Mouse (Mus musculus): ENCODE results near the gene Gm17334. TPM values are rescaled to one million over a fixed set of nuclear protein-coding genes. Genes with fewer than 3 reads are reported as not detected.

Gene Gm17334
- 0.24 TPM in 1 of 2 replicates, not detected in the other for polyA plus RNA-seq (2015; fragmentation: Nextera tagmentation; extraction: Ambion mirVana)

DNA sequence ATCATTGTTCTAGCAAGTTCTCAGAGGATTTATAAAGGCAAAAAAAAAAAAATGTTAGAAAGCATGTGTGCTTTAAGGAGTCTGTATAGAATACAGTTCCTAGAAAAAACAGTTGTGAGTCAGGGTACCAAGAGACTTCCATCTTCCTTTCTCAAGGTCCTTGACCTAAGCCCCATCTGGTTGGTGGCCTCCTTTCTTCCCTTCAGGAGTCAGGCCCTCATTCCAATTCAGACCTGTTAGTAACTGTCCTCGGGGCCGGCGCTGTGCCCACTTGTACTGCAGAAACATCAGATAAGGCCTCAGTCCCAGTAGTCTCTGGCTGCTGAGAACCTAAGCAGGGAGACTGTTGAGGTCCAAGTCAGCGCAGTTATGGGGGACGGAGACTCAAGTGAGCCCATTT is at the start of gene Gm17334:
Gm17334 (minus strand) TSS at position 101 of the 400 bp plus-strand sequence.
- no peaks in the 10 kb centered on the region for H3K36me3 ChIP-seq (ENCODE audit: control insufficient read depth, insufficient read depth)
- 87% methylated on average over 5 of the region's 5 CpGs for WGBS
- no peak within 1 kb of the TSS for H3K9ac ChIP-seq (replicated peaks; ENCODE audit: low read depth, low read length)
- peaks cover 7% of the 10 kb centered on the region; the same call in 1 of the 2 replicates for H3K27me3 ChIP-seq (replicated peaks; ENCODE audit: control insufficient read depth, insufficient read depth, low read length)
- ATAC-seq, result no peak
- H3K9me3 ChIP-seq (ENCODE audit: control insufficient read depth, low read length), result no peaks in the 10 kb centered on the region
- no peak within 1 kb of the TSS for H3K4me2 ChIP-seq (ENCODE audit: low read length)
- H3K4me3 ChIP-seq (replicated peaks; ENCODE audit: low read length), result no peak within 1 kb of the TSS
- no peak within 1 kb of the TSS for H3K27ac ChIP-seq (ENCODE audit: low read length)
- peaks cover 8% of the 10 kb centered on the region for H3K4me1 ChIP-seq (replicated peaks; ENCODE audit: control insufficient read depth, insufficient read depth, low read length)

DNA sequence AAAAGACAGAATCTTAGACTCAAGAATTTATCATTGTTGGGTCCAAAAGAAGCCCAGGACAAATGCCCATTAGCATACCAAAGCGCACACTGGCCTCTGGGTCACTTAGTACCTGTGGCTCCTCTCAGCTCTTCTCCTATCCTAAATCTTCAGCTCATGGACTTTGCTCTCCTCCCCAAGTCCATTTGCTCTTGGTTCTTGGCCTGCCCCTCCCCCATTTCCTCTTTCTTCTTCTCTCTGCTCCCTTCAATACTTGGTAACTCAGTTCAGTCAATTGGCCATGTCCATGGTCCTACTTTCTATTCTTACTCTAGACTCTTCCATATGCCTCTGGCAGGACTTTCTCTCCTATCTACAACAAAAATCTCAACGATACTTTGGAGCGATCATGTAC is 49.0 kb upstream of the Gm17334 start:
- WGBS, result 96% methylated on average over 3 of the region's 3 CpGs
- no peak for ATAC-seq

DNA sequence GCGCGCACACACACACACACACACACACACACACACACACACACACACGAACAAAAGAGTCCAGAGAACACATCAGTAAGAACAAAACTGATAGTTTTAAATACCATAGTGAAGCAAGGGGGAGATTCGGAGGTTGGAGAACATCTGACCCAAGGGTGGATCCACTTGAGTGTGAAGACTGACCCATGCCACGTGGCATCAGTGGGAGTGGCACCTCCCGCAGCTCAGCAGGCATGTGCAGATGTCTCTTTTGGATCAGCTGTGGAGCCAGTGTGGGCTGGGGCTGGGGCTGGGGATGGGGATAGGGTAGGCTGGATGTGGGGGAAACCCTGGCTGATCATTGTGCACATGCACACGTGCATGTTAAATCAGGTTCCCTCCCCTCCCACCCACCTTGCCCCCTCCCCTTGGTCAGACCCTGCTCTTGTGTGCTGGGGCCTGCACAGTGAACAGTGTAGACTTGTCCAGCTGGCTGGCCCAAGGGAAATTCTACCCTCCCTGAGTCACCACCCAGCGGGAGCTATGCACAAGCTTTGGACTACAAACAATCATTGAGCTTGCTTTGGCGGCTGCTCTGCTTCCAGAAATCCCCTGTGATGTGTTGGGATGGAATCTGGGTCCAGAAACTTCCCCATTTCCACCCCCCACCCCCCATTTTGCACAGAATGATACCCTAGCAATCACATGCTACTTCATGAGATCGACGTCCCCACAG is 48.4 kb upstream of the Gm17334 start:
- H3K27ac ChIP-seq (ENCODE audit: low read length), result no peak overlapping the region
- 85% methylated on average over 11 of the region's 11 CpGs for whole genome bisulfite sequencing

More for the DNA sequence above, 49.0 kb upstream of the Gm17334 start:
- H3K36me3 ChIP-seq (ENCODE audit: control insufficient read depth, insufficient read depth), result no peaks in the 10 kb centered on the region
- H3K4me3 ChIP-seq (replicated peaks; ENCODE audit: low read length), result no peak overlapping the region
- no peak overlapping the region for H3K4me2 ChIP-seq (ENCODE audit: low read length)
- no peak overlapping the region for H3K9ac ChIP-seq (replicated peaks; ENCODE audit: low read depth, low read length)
- no peak overlapping the region for H3K27ac ChIP-seq (ENCODE audit: low read length)
- H3K9me3 ChIP-seq (ENCODE audit: control insufficient read depth, low read length), result no peaks in the 10 kb centered on the region
- H3K4me1 ChIP-seq (replicated peaks; ENCODE audit: control insufficient read depth, insufficient read depth, low read length), result no peaks in the 10 kb centered on the region
- no peaks in the 10 kb centered on the region for H3K27me3 ChIP-seq (replicated peaks; ENCODE audit: control insufficient read depth, insufficient read depth, low read length)

DNA sequence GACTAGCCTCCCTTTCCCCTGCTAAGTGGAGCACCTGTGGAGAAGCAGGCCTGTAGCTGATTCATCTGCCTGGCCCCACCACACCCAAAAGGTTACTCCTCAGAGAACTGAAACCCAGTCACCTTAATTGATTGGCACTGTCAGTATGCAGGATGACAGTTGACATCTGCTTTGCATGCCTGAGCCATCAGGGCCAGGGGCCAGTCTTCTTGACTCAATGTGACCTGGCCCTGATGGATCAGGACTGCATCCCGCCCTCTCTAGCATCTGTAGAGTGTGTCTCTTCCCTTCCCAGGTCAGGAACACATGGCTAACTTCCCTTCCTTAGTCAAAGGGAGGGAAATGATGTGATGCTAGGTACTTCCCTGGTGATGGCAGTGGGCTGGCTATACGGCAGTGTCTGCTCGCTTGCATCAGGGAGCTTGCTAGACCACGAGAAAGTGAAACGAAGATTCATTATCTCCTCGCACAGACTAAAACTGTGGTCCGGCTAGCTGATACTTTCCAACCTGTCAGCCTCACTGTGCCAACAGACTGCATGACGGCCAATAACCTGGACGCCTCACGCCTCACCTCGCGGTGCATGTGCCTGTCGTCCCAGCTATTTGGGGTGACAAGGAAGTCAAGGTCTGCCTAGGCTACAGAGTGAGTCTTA is 47.7 kb upstream of the Gm17334 start:
- Histone ChIP-seq H3K9ac (replicated peaks; ENCODE audit: low read depth, low read length) (no peak overlapping the region), H3K4me1 (replicated peaks; ENCODE audit: control insufficient read depth, insufficient read depth, low read length) (no peaks in the 10 kb centered on the region), H3K9me3 (ENCODE audit: control insufficient read depth, low read length) (no peaks in the 10 kb centered on the region), H3K4me2 (ENCODE audit: low read length) (no peak overlapping the region), H3K36me3 (ENCODE audit: control insufficient read depth, insufficient read depth) (no peaks in the 10 kb centered on the region), H3K27me3 (replicated peaks; ENCODE audit: control insufficient read depth, insufficient read depth, low read length) (no peaks in the 10 kb centered on the region), H3K27ac (ENCODE audit: low read length) (no peak overlapping the region), H3K4me3 (replicated peaks; ENCODE audit: low read length) (no peak overlapping the region)
- ATAC-seq, result no peak
- 92% methylated on average over 13 of the region's 13 CpGs for WGBS

More for the DNA sequence above, 48.4 kb upstream of the Gm17334 start:
- ATAC-seq, result no peak
- Histone ChIP-seq H3K27me3 (replicated peaks; ENCODE audit: control insufficient read depth, insufficient read depth, low read length) (no peaks in the 10 kb centered on the region), H3K36me3 (ENCODE audit: control insufficient read depth, insufficient read depth) (no peaks in the 10 kb centered on the region), H3K4me1 (replicated peaks; ENCODE audit: control insufficient read depth, insufficient read depth, low read length) (no peaks in the 10 kb centered on the region), H3K4me2 (ENCODE audit: low read length) (no peak overlapping the region), H3K9me3 (ENCODE audit: control insufficient read depth, low read length) (no peaks in the 10 kb centered on the region), H3K9ac (replicated peaks; ENCODE audit: low read depth, low read length) (no peak overlapping the region), H3K4me3 (replicated peaks; ENCODE audit: low read length) (no peak overlapping the region)

DNA sequence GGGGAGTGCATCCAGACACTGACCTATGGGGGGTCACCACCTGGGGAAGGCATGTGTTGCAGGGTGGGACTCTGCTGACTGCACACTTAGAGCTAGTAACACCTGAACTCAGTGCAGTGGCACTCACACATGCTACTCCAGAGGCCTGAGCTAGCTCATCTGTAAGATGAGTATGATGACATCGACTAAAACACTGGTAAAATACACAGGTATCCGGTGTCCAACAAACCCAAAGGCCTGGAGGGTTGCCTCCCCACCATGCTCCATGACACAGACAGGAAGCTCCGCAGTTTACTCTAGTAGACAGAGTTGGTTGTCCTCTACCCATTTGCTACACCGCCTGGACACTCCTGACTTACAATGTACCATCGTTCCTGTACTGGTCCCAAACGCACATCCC is 46.5 kb upstream of the Gm17334 start:
- Histone ChIP-seq H3K9ac (replicated peaks; ENCODE audit: low read depth, low read length) (no peak overlapping the region), H3K27me3 (replicated peaks; ENCODE audit: control insufficient read depth, insufficient read depth, low read length) (no peaks in the 10 kb centered on the region), H3K4me2 (ENCODE audit: low read length) (no peak overlapping the region), H3K9me3 (ENCODE audit: control insufficient read depth, low read length) (no peaks in the 10 kb centered on the region), H3K27ac (ENCODE audit: low read length) (no peak overlapping the region), H3K36me3 (ENCODE audit: control insufficient read depth, insufficient read depth) (no peaks in the 10 kb centered on the region), H3K4me3 (replicated peaks; ENCODE audit: low read length) (no peak overlapping the region), H3K4me1 (replicated peaks; ENCODE audit: control insufficient read depth, insufficient read depth, low read length) (no peaks in the 10 kb centered on the region)
- ATAC-seq, result no peak
- WGBS, result 90% methylated on average over 6 of the region's 6 CpGs

DNA sequence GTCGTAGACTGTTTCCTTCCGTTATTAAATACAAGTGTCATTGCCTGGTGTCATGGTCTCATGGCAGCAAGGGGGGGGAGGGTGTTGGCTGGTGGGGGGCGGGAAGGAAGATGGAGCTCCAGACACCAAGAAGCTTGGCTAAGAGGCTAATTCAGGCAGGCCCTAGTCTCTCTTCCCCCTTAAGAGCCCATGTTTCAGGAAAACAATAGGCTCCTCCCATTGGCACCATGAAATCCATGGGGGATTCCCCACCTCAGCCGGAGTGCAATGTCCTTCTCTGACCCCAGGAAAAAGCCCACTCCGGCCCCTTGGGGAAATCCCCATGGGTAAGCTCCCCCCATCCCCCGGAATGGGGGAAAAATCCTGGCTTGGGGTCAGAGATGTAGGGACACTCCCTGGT is 45.8 kb upstream of the Gm17334 start:
- 66% methylated on average over 6 of the region's 6 CpGs for WGBS
- no peak for ATAC-seq
- no peaks in the 10 kb centered on the region for H3K36me3 ChIP-seq (ENCODE audit: control insufficient read depth, insufficient read depth)
- no peak overlapping the region for H3K4me2 ChIP-seq (ENCODE audit: low read length)
- no peak overlapping the region for H3K27ac ChIP-seq (ENCODE audit: low read length)
- H3K4me3 ChIP-seq (replicated peaks; ENCODE audit: low read length), result no peak overlapping the region
- no peak overlapping the region for H3K9ac ChIP-seq (replicated peaks; ENCODE audit: low read depth, low read length)
- no peaks in the 10 kb centered on the region for H3K27me3 ChIP-seq (replicated peaks; ENCODE audit: control insufficient read depth, insufficient read depth, low read length)
- H3K4me1 ChIP-seq (replicated peaks; ENCODE audit: control insufficient read depth, insufficient read depth, low read length), result no peaks in the 10 kb centered on the region
- H3K9me3 ChIP-seq (ENCODE audit: control insufficient read depth, low read length), result no peaks in the 10 kb centered on the region

DNA sequence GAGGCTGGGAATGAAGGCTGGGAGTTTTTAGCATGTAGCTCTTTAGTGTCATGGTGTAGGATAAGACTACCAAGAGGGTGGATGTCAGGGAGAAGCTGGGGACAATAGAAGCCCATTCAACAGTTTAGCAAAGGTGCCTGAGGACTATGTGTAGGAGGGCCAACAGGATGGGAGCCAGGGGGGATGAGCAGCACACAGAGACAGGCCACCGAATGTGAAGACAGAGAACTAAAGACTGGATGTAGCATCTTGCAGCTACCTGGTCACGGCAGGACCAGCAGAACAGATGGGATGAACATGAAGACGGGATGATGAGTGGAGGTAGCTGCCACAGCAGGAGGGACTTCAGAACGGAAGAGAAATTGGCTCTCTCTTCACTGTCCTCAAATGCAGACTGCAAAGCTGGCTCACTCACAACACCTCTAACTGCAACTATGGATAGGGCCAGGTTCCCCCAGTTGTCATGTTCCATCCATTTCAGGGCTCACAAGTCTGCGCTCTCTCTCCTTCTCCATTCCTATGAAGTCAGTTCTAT is 43.9 kb upstream of the Gm17334 start:
- Histone ChIP-seq H3K4me1 (replicated peaks; ENCODE audit: control insufficient read depth, insufficient read depth, low read length) (no peaks in the 10 kb centered on the region), H3K9ac (replicated peaks; ENCODE audit: low read depth, low read length) (no peak overlapping the region), H3K27me3 (replicated peaks; ENCODE audit: control insufficient read depth, insufficient read depth, low read length) (no peaks in the 10 kb centered on the region), H3K27ac (ENCODE audit: low read length) (no peak overlapping the region), H3K36me3 (ENCODE audit: control insufficient read depth, insufficient read depth) (no peaks in the 10 kb centered on the region), H3K9me3 (ENCODE audit: control insufficient read depth, low read length) (no peaks in the 10 kb centered on the region), H3K4me3 (replicated peaks; ENCODE audit: low read length) (no peak overlapping the region), H3K4me2 (ENCODE audit: low read length) (no peak overlapping the region)
- ATAC-seq, result no peak
- WGBS, result 93% methylated on average over 5 of the region's 5 CpGs

DNA sequence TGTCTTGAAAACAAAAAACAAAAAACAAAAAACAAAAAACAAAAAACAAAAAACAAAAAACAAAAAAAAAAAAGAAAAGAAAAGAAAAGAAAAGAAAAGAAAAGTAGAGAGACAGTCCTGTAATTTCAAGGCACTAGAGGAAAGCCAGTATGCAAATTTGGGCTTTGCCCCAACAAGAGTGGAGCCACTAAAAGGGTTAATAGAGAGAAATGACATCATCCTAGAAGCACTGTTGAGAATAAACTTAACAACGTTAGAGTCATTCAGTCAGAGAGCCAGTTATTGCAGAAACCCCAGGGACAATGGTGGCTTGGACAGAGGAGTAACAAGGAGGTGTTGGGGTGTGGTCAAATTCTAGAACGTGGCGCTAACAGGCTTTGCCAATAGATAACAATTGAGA is 41.8 kb upstream of the Gm17334 start:
- Histone ChIP-seq H3K27me3 (replicated peaks; ENCODE audit: control insufficient read depth, insufficient read depth, low read length) (no peaks in the 10 kb centered on the region), H3K27ac (ENCODE audit: low read length) (no peak overlapping the region), H3K4me3 (replicated peaks; ENCODE audit: low read length) (no peak overlapping the region), H3K9me3 (ENCODE audit: control insufficient read depth, low read length) (no peaks in the 10 kb centered on the region), H3K36me3 (ENCODE audit: control insufficient read depth, insufficient read depth) (no peaks in the 10 kb centered on the region), H3K4me1 (replicated peaks; ENCODE audit: control insufficient read depth, insufficient read depth, low read length) (no peaks in the 10 kb centered on the region), H3K9ac (replicated peaks; ENCODE audit: low read depth, low read length) (no peak overlapping the region), H3K4me2 (ENCODE audit: low read length) (no peak overlapping the region)
- ATAC-seq, result no peak
- 61% methylated on average over 3 of the region's 3 CpGs for WGBS

DNA sequence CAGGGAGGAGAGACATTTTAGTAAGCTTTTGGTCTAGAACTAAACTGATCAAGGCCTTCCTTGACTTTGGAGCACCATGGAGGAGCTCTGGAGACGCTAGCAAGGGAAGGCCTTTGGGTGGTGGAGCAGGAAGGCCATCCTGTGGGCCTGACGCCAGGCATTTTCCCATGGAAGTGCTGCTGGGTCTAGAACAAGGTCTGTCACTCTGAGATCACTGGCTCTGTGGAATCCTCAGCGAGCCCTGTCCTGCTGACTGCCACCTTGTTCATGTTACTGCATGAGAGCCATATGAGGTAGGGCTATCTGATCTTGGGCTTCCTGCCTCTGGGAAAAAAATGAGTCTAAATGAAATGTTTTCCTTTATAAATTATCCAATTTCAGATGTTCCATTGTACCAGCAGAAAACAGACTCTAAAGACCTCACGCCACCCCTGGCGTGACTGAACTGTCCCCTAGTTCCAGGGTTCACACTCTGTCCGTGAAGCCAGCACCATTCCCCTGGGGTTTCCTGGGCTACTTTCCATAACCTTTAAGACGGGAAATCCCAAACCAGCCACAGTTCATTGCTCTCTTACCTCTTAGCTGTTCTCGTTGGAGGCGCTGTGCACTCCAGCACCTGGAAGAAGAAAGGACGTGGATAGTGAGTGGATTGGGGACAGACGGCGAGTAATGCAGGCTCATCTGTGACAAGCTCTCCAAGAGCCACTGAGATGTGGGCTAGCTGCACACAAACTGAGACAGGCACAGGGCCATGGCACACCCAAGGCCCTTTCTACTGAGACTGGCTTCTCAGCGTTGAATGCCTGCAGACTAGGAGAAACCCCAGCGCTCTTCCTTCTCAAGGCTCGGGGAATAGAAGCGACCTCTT is 40.2 kb upstream of the Gm17334 start:
- Histone ChIP-seq H3K4me1 (replicated peaks; ENCODE audit: control insufficient read depth, insufficient read depth, low read length) (no peaks in the 10 kb centered on the region), H3K9ac (replicated peaks; ENCODE audit: low read depth, low read length) (no peak overlapping the region), H3K9me3 (ENCODE audit: control insufficient read depth, low read length) (no peaks in the 10 kb centered on the region), H3K4me2 (ENCODE audit: low read length) (no peak overlapping the region), H3K27ac (ENCODE audit: low read length) (no peak overlapping the region), H3K27me3 (replicated peaks; ENCODE audit: control insufficient read depth, insufficient read depth, low read length) (no peaks in the 10 kb centered on the region), H3K4me3 (replicated peaks; ENCODE audit: low read length) (no peak overlapping the region), H3K36me3 (ENCODE audit: control insufficient read depth, insufficient read depth) (no peaks in the 10 kb centered on the region)
- no peak for ATAC-seq
- 88% methylated on average over 16 of the region's 16 CpGs for WGBS

Measured in forebrain, embryonic 16.5 days (tissue).